ENCODE assay signal across 8 mouse cellular contexts in genomic region chr3:93554981-93555877, GRCm38 (mm10). TPM values are rescaled to one million over a fixed set of nuclear protein-coding genes. Genes with fewer than 3 reads are reported as not detected.
DNase-seq lines count a peak whose midpoint lies in the region; ATAC-seq lines count a peak whose summit lies in the region.

Gene S100a10 (plus strand): TSS chr3:93555080.

- 2% methylated on average over 36 of the region's 39 CpGs for WGBS in hindbrain, embryonic 16.5 days

- no peaks in the 10 kb centered on the region; the same call in 1 of the 2 replicates for H3K27me3 ChIP-seq in hindbrain, embryonic 16.5 days (replicated peaks; ENCODE audit: control insufficient read depth, insufficient read depth, low read length)

- peaks cover 33% of the 10 kb centered on the region; the same call in 1 of the 2 replicates for H3K4me1 ChIP-seq in brown adipose tissue, adult 24 weeks (ENCODE audit: control insufficient read depth, insufficient read depth, insufficient read length, low read length)
- H3K4me1 ChIP-seq in hindbrain, embryonic 16.5 days (ENCODE audit: control insufficient read depth, insufficient read depth, low read depth, low read length): peaks cover 4% of the 10 kb centered on the region; the same call in 1 of the 2 replicates

- H3K4me2 ChIP-seq in hindbrain, embryonic 16.5 days (ENCODE audit: low read length): peak within 1 kb of the TSS; percentile 96

- no peak for DNase-seq in cerebellum, adult 9-10 months
- peak; percentile 68 for DNase-seq in gastrocnemius, postnatal 10 days
- DNase-seq in left cerebral cortex, postnatal 36 days (ENCODE audit: low spot score in 2 of 2): peak in 1 of 2 experiments; percentile 22
- peak; percentile 66 for DNase-seq in skeletal muscle tissue, adult 2 months (ENCODE audit: low read depth, low spot score)

- intact Hi-C loops in left cerebral cortex, postnatal 36 days (cut with DNase I): no loop called here

- no peaks in the 10 kb centered on the region for H3K9me3 ChIP-seq in hindbrain, embryonic 16.5 days (ENCODE audit: control insufficient read depth, low read length)

- peak; percentile 38; the same call in 1 of the 2 replicates for ATAC-seq in cerebellum, adult (ENCODE audit: insufficient number of reproducible peaks, low FRiP score, low TSS enrichment)
- ATAC-seq in hindbrain, embryonic 16.5 days: peak; percentile 88
- ATAC-seq in megakaryocyte-erythroid progenitor cell, adult 5-6 weeks (replicated peaks; ENCODE audit: low FRiP score, low TSS enrichment, poor library complexity, severe bottlenecking): peak; percentile 74

- peak within 1 kb of the TSS; percentile 71 for H3K9ac ChIP-seq in hindbrain, embryonic 16.5 days (ENCODE audit: low read depth, low read length)

- H3K27ac ChIP-seq in brown adipose tissue, adult 24 weeks (replicated peaks; ENCODE audit: low read depth, low read length): peak within 1 kb of the TSS; percentile 92
- H3K27ac ChIP-seq in hindbrain, embryonic 16.5 days (ENCODE audit: low read depth, low read length): peak within 1 kb of the TSS; percentile 80

- no peaks in the 10 kb centered on the region for H3K36me3 ChIP-seq in hindbrain, embryonic 16.5 days (ENCODE audit: control insufficient read depth, insufficient read depth, low read length)

- H3K4me3 ChIP-seq in brown adipose tissue, adult 24 weeks (ENCODE audit: insufficient read depth, low read depth, low read length): peak within 1 kb of the TSS; percentile 82
- H3K4me3 ChIP-seq in hindbrain, embryonic 16.5 days (ENCODE audit: low read length): peak within 1 kb of the TSS; percentile 58

RNA-seq across cellular contexts. Expression of gene S100a10, which starts in this region (rescaled TPM):
- 381 and 572 TPM in 2 replicates for polyA plus RNA-seq in brown adipose tissue, adult 24 weeks (2012; ENCODE audit: insufficient read depth, insufficient read length, missing spikeins)
- total RNA-seq in gastrocnemius, postnatal 10 days (2021): 100 to 1,000 TPM; 131 to 166 TPM
- polyA plus RNA-seq in hindbrain, embryonic 16.5 days (2015; fragmentation: Nextera tagmentation; extraction: Ambion mirVana): 198 and 202 TPM in 2 replicates
- 10 to 100 TPM; 32.5 to 40.0 TPM for total RNA-seq in left cerebral cortex, postnatal 36 days (2021)
- 176 and 197 TPM in 2 replicates for total RNA-seq in megakaryocyte-erythroid progenitor cell, adult 5-6 weeks (2014; fragmentation: Nextera tagmentation)
- 278 and 471 TPM in 2 replicates for total RNA-seq in megakaryocyte-erythroid progenitor cell, adult 5-6 weeks (2017)

Comparison
In these comparisons a context has a peak if more than half of its experiments do, and no peak if none do; other contexts are left out.
1. ATAC-seq: peak in every context shown above with its lines; median percentile 88 in hindbrain, embryonic 16.5 days; 74 in megakaryocyte-erythroid progenitor cell, adult 5-6 weeks; 38 in cerebellum, adult.